Mouse (Mus musculus) adrenal gland, adult 18-20 months (tissue): ENCODE data around the gene Rpl27. TPM values are rescaled to one million over a fixed set of nuclear protein-coding genes. Genes with fewer than 3 reads are reported as not detected.
"Not testable (repeated sequence)": the region's sequence is repeated elsewhere in the genome, so short reads cannot be mapped to it uniquely, and the experiment has no call there.

Experiments
- DNase-seq, 2 experiments: peaks; one replicate each; pipeline ENCODE4 v3.0.0; 2021 to 2022; ENCODE audit warnings: low spot score in 2 of 2
- total RNA-seq, 2 experiments: library from RNA; stranded (reverse); gene quantifications; 1 replicate in 1 of 2; 2 replicates in 1 of 2; pipeline ENCODE4 v1.2.3; 2021

The Rpl27 gene
- total RNA-seq, 2 experiments from 2014 or later, result 68.8 to 83.9 TPM

GRCm38 (mm10) chr11:101466552-101466950, 24.5 kb downstream of the Rpl27 start:
- not testable (repeated sequence) for DNase-seq

DNA sequence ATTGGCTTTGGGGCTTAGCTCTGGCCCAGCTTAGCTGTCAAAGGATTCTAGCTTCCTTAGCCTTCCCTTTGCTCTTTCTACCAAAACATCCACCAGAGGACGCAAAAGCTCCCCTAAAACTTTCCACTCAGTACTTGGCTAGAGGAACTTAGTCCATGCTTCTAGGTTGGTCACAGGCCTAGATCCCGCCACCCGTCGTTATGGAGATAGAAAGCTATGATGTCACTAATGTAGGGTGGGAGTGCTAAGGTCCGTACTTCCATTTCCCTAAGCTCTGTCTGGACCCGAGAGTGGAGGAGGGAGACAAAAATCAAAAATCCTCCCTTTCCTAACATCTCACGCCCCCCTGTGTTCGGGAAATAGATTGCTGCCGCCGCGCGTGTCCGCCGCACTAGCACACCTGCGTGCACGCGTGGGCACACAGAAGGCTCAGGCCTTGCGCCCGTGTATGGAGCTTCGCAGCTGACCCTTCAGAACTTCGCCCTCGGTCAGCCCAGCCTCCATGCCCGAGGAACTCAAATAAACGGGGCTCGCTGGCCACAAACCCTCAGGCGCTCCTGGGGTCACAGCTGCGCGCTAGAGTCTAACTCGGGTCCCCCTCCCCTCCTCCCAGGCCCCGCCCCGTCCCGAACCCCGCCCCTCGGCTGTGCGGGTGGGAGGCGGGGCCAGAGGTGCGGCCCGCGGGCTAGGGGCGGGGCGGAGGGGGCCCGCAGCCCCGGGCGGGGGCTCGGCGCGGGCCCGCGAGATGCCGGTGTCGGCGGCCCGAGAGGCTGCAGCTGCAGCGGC, 25.6 kb downstream of the Rpl27 start:
- peak; percentile 65 to 75 for DNase-seq

DNA sequence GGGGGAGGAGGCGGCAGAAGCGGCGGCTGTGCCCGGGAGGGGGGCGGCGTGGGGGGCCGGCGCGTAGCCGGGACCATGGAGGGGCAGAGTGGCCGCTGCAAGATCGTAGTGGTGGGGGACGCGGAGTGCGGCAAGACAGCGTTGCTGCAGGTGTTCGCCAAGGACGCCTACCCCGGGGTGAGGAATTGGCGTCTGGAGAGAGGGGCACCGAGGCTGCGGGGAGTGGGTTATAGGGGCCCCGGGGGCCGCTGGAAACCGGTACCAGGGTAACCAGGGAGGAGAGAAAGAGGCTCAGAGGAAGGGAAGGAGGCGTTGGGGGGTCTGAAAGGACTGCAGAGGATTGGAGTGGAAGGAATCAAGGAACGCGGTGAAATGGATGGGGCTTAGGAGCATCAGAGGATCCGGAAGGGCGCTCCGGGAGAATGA, 26.2 kb downstream of the Rpl27 start:
- no peak for DNase-seq

GRCm38 (mm10) chr11:101468731-101469130, 26.6 kb downstream of the Rpl27 start:
- peak in 1 of 2 experiments; percentile 28 for DNase-seq

DNA sequence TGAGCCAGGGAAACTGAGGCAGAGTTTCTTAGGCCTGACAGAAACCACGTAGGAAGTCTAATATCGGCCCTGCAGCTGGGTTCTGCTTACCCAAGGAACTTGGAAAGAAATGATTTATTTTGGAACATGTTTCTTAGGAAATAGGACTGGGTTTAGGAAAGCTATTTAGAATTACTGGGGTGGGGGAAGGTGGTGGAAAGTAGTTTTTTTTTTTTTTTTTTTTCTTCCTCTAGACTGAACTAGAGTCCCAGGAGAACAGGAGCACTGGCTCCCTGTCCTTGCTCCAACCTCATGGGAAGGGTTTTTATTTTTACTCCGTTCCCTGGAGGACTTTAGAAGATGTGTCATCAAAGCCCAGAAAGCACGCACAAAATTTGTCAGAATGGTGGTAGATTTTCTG, 27.1 kb downstream of the Rpl27 start:
- no peak for DNase-seq

DNA sequence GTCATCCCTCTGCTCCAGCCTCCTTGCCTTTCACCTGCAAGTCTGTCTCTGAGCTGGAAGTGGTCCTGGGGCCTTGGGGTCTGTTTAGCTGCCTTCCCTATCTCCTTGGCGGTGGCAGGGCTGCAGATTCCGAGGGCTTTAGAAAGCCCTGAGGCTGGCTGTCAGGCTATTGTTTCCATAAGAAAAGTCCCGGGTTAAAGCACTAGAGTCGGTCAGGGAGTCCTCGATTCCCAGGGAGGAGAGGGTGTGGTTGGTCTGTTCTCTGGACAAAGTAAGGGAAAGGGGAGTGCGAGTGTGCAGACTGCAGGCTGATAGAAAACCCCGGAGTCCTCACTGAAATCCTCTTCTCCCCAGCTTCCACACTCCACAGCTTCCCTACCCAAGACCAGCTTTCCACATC, 28.1 kb downstream of the Rpl27 start:
- DNase-seq, result no peak

- DNase-seq, result no peak
Observed at GRCm38 (mm10) chr11:101471926-101472325, 29.8 kb downstream of the Rpl27 start.

- DNase-seq, result no peak
Observed at GRCm38 (mm10) chr11:101472336-101472735, 30.2 kb downstream of the Rpl27 start.

GRCm38 (mm10) chr11:101473686-101474085, 31.6 kb downstream of the Rpl27 start:
- not testable (repeated sequence) for DNase-seq

GRCm38 (mm10) chr11:101474298-101474697, 32.2 kb downstream of the Rpl27 start:
- no peak for DNase-seq

DNA sequence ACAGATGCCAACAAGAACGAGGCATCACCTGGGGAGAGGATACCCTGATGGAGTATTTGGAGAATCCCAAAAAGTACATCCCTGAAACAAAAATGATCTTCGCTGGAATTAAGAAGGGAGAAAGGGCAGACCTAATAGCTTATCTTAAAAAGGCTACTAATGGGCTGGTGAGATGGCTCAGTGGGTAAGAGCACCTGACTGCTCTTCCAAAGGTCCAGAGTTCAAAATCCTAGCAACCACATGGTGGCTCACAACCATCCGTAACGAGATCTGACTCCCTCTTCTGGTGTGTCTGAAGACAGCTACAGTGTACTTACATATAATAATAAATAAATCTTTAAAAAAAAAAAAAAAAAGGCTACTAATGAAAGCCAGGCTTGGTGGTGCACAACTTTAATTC, 34.3 kb downstream of the Rpl27 start:
- not testable (repeated sequence) for DNase-seq

GRCm38 (mm10) chr11:101477194-101477551, 35.1 kb downstream of the Rpl27 start:
- DNase-seq, result no peak

DNA sequence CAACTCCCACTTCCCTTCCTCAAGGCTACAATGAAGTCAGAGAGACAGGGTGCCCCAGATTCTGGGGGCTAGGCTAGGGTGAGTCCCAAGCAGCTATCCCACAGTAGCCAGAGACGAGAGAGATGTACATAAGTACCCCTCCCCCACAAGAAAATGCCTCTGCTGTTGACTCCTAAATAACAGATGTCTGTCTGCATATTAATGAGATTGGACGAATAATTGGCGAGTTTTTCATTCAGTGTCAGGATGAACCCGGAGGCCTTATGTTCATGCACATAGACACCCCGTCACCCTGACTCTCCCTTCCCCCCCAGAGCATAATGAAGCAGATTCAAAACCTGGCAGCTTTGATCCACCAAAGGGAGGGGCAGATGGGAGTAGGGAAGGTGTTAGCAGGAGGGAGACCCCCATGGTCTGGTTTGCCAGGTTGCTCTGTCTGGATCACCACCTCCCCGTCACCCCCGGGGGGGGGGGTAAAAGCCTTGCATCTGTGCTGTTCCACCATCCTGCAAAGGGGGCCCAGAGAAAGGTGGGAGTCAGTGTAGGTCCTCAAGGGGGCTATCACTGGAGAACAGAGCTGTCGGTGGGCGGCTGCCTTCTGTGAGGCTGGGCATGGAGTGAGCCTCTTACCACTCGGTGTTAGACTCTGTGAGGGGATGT, 35.6 kb downstream of the Rpl27 start:
- DNase-seq, result no peak

DNA sequence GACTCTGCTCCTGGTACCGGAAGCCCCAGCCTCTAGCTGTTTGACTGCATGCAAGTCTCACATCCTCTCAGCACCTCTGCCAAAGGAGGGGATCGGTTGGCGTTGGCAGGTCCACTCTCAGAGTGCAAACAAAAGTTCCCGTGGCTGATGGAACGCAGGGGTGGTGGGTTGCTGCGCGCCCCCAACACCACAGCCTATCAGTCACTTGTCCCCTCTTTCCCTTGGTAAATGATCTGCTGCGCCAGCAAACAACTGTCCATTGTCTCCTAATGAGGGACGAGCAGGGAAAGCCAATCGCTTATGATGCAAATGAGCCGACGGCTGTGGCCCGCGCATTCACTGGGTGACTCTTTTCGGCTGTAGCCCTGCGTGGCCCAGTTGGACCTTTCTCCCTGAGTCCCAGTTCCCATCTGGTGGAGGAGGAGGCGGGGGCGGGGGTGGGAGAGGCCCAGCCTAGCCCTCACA, 37.1 kb downstream of the Rpl27 start:
- no peak for DNase-seq

DNA sequence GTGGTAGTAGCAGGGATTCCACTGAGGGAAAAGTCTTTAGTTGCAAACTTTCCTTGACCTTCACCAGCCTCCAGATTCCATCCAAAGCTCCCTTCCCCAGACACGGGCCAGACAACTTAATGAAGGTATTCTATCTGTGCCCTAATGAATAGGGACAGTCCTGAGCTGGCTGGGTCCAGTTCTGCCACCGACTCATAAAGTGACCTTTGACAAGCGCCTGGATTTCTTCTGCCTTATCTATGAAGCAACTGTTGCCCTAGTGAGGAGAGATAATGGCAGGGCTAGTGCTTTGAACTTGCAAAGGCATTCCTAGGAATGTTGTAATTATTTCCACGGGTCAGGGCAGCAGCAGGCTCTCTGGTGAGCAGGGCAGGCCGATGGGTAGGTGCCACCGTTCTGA, 38.8 kb downstream of the Rpl27 start:
- no peak for DNase-seq

DNA sequence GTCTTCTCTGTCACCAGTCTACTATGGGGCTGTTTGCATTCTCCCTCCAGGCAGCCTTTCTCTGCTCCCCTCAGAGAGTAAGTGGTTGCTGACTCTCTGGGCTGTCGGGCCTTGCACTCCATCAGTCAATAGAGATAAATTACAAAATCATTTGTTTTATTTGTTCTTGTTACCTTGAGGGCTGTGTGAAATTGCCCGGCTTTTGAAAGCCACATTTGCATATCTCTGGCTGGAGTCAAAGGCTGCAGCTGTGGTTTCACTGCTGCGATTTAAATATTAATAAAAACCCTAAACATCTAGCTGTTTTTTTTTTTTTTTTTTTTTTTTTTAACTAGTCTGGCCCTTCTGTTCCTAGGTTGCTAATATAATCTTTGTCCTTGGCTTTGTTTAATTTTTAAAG, 41.7 kb downstream of the Rpl27 start:
- no peak for DNase-seq

GRCm38 (mm10) chr11:101484245-101484644, 42.1 kb downstream of the Rpl27 start:
- no peak for DNase-seq

DNA sequence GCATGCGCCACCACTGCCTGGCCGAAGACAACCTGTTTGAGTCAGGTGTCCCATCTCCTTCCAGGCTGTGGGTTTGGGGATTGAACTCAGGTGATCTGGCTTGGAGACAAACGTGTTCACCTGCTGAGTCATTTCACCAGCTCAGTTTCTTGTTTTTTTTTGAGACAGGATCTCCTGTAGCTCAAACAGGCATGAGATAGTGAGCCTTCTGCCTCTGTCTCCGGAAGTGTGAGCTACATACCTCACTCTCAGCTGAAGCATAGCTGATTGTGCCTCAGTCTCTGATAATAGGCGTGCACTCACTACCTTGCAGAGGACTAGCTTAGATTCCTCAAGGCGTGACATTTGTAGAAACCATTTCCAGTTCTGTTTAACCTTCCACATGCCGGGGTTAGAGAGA, 42.7 kb downstream of the Rpl27 start:
- no peak for DNase-seq

GRCm38 (mm10) chr11:101485509-101486028, 43.5 kb downstream of the Rpl27 start:
- no peak for DNase-seq

GRCm38 (mm10) chr11:101486126-101486525, 44.0 kb downstream of the Rpl27 start:
- no peak for DNase-seq
